Mouse (Mus musculus) liver, embryonic 12.5 days (tissue): ENCODE results near the gene Ankrd13c. TPM values are rescaled to one million over a fixed set of nuclear protein-coding genes. Genes with fewer than 3 reads are reported as not detected.
A peak's percentile ranks its signal among the peaks of the same experiment; 100 is the strongest.

ENCODE experiments used
- ATAC-seq: fragments of 200-750 bp; cut with Nextera tagmentation; 2 replicates; pipeline ENCODE4 v1.8.0; 2017; ENCODE audit warnings: moderate number of reproducible peaks, mild to moderate bottlenecking, moderate library complexity
- H3K27ac ChIP-seq: fragments of 300-500 bp; sonication (generic); 2 replicates; pipeline ENCODE4 v1.5.1; 2016; ENCODE audit warnings: mild to moderate bottlenecking
- H3K27me3 ChIP-seq: fragments of 300-500 bp; sonication (generic); replicated peaks from 2 replicates; pipeline ENCODE4 v1.6.1; 2016; ENCODE audit warnings: mild to moderate bottlenecking, moderate library complexity
- H3K36me3 ChIP-seq: fragments of 300-500 bp; sonication (generic); 2 replicates; pipeline ENCODE4 v1.6.1; 2016; ENCODE audit warnings: mild to moderate bottlenecking, moderate library complexity
- H3K4me1 ChIP-seq: fragments of 300-500 bp; sonication (generic); 2 replicates; pipeline ENCODE4 v1.6.1; 2016
- H3K4me2 ChIP-seq: fragments of 300-500 bp; sonication (generic); 2 replicates; pipeline ENCODE4 v1.6.1; 2016; ENCODE audit warnings: mild to moderate bottlenecking, moderate library complexity
- H3K4me3 ChIP-seq: fragments of 300-500 bp; sonication (generic); 2 replicates; pipeline ENCODE4 v1.5.1; 2016; ENCODE audit warnings: mild to moderate bottlenecking, moderate library complexity
- H3K9ac ChIP-seq: fragments of 300-500 bp; sonication (generic); 2 replicates; pipeline ENCODE4 v1.6.1; 2016; ENCODE audit warnings: mild to moderate bottlenecking, moderate library complexity
- H3K9me3 ChIP-seq: fragments of 300-500 bp; sonication (generic); replicated peaks from 2 replicates; pipeline ENCODE4 v1.6.1; 2016; ENCODE audit warnings: mild to moderate bottlenecking, moderate library complexity
- WGBS: fragments of 180-500 bp; shearing (Covaris S2); methylation state at CpG from one replicate; pipeline ENCODE4 v1.1.7; 2016; ENCODE audit not compliant: insufficient replicate concordance; 5-methylcytosine and 5-hydroxymethylcytosine counted together
- polyA plus RNA-seq: library from polyadenylated mRNA; unstranded; fragments of >200 nt; fragmentation: Nextera tagmentation; extraction: Ambion mirVana; gene quantifications from 2 replicates; pipeline ENCODE4 v1.2.1, GENCODE M21; 2016

The Ankrd13c gene
- polyA plus RNA-seq = 24.1 and 25.4 TPM in 2 replicates

- ATAC-seq = peak; percentile 95
- WGBS = 1% methylated on average over 45 of the region's 45 CpGs
- H3K27me3 ChIP-seq = 0 out of 2 replicates have a peak, but pooled peaks cover 6% of the 10 kb centered on the region
Observed at GRCm38 (mm10) chr3:157946843-157947358, at the start of gene Ankrd13c. Gene Ankrd13c, plus strand, starts transcription at chr3:157947239.

GRCm38 (mm10) chr3:157897645-157898044, 49.4 kb upstream of the Ankrd13c start:
- no peaks in the 10 kb centered on the region for H3K27me3 ChIP-seq
- H3K4me3 ChIP-seq = no peak overlapping the region
- H3K36me3 ChIP-seq = 0 out of 2 replicates have a peak, but pooled peaks cover 3% of the 10 kb centered on the region
- no peak for ATAC-seq
- H3K9me3 ChIP-seq = no peaks in the 10 kb centered on the region
- H3K4me1 ChIP-seq = no peaks in the 10 kb centered on the region
- H3K9ac ChIP-seq = no peak overlapping the region
- 70% methylated on average over 3 of the region's 3 CpGs for WGBS
- H3K4me2 ChIP-seq = no peak overlapping the region
- H3K27ac ChIP-seq = no peak overlapping the region

More at GRCm38 (mm10) chr3:157946843-157947358, at the start of gene Ankrd13c:
- H3K4me1 ChIP-seq = peaks cover 36% of the 10 kb centered on the region
- peak within 1 kb of the TSS; percentile 98 for H3K27ac ChIP-seq
- peak within 1 kb of the TSS; percentile 86 for H3K4me2 ChIP-seq
- peak within 1 kb of the TSS; percentile 98 for H3K9ac ChIP-seq
- peaks cover 15% of the 10 kb centered on the region for H3K36me3 ChIP-seq
- no peaks in the 10 kb centered on the region for H3K9me3 ChIP-seq
- peak within 1 kb of the TSS; percentile 97 for H3K4me3 ChIP-seq

GRCm38 (mm10) chr3:157899986-157900385, 47.1 kb upstream of the Ankrd13c start:
- no peaks in the 10 kb centered on the region for H3K9me3 ChIP-seq
- no peak overlapping the region for H3K4me3 ChIP-seq
- no peaks in the 10 kb centered on the region for H3K4me1 ChIP-seq
- 0 out of 2 replicates have a peak, but pooled peaks cover 7% of the 10 kb centered on the region for H3K36me3 ChIP-seq
- H3K4me2 ChIP-seq = no peak overlapping the region
- ATAC-seq = no peak
- WGBS = 69% methylated on average over 1 of the region's 1 CpGs
- no peaks in the 10 kb centered on the region for H3K27me3 ChIP-seq
- no peak overlapping the region for H3K27ac ChIP-seq
- no peak overlapping the region for H3K9ac ChIP-seq

GRCm38 (mm10) chr3:157901721-157902120, 45.3 kb upstream of the Ankrd13c start:
- WGBS = 70% methylated on average over 5 of the region's 5 CpGs
- Histone ChIP-seq H3K27ac (no peak overlapping the region), H3K36me3 (peaks cover 8% of the 10 kb centered on the region; the same call in 1 of the 2 replicates), H3K4me2 (no peak overlapping the region), H3K4me3 (no peak overlapping the region), H3K4me1 (no peaks in the 10 kb centered on the region), H3K9ac (no peak overlapping the region), H3K27me3 (no peaks in the 10 kb centered on the region), H3K9me3 (no peaks in the 10 kb centered on the region)
- ATAC-seq = no peak; the same call in 1 of the 2 replicates

- 59% methylated on average over 3 of the region's 3 CpGs for WGBS
- H3K4me3 ChIP-seq = no peak overlapping the region
- no peak overlapping the region for H3K27ac ChIP-seq
- no peak overlapping the region for H3K9ac ChIP-seq
- H3K4me2 ChIP-seq = no peak overlapping the region
- H3K36me3 ChIP-seq = peaks cover 20% of the 10 kb centered on the region; the same call in 1 of the 2 replicates
- ATAC-seq = no peak
- H3K4me1 ChIP-seq = no peaks in the 10 kb centered on the region
- no peaks in the 10 kb centered on the region for H3K9me3 ChIP-seq
- no peaks in the 10 kb centered on the region for H3K27me3 ChIP-seq
Observed at GRCm38 (mm10) chr3:157908166-157908565, 38.9 kb upstream of the Ankrd13c start.

- H3K4me1 ChIP-seq = no peaks in the 10 kb centered on the region
- H3K27me3 ChIP-seq = no peaks in the 10 kb centered on the region
- no peak overlapping the region for H3K4me2 ChIP-seq
- peaks cover 16% of the 10 kb centered on the region for H3K36me3 ChIP-seq
- no peak for ATAC-seq
- no peak overlapping the region for H3K4me3 ChIP-seq
- WGBS = 55% methylated on average over 3 of the region's 3 CpGs
- no peaks in the 10 kb centered on the region for H3K9me3 ChIP-seq
- no peak overlapping the region for H3K9ac ChIP-seq
- H3K27ac ChIP-seq = no peak overlapping the region
Observed at GRCm38 (mm10) chr3:157910262-157910661, 36.8 kb upstream of the Ankrd13c start.

- Histone ChIP-seq H3K27me3 (no peaks in the 10 kb centered on the region), H3K9ac (no peak overlapping the region), H3K4me2 (no peak overlapping the region), H3K4me1 (no peaks in the 10 kb centered on the region), H3K4me3 (no peak overlapping the region), H3K27ac (no peak overlapping the region), H3K9me3 (no peaks in the 10 kb centered on the region), H3K36me3 (peaks cover 12% of the 10 kb centered on the region)
- no peak for ATAC-seq
- 76% methylated on average over 2 of the region's 2 CpGs for WGBS
Observed at GRCm38 (mm10) chr3:157912155-157912554, 34.9 kb upstream of the Ankrd13c start.

GRCm38 (mm10) chr3:157916336-157916735, 30.7 kb upstream of the Ankrd13c start:
- Histone ChIP-seq H3K27me3 (0 out of 2 replicates have a peak, but pooled peaks cover 5% of the 10 kb centered on the region), H3K36me3 (peaks cover 10% of the 10 kb centered on the region), H3K27ac (no peak overlapping the region), H3K4me2 (no peak overlapping the region), H3K9ac (no peak overlapping the region), H3K4me1 (no peaks in the 10 kb centered on the region), H3K4me3 (no peak overlapping the region), H3K9me3 (no peaks in the 10 kb centered on the region)
- 77% methylated on average over 4 of the region's 4 CpGs for WGBS
- no peak for ATAC-seq

- peaks cover 12% of the 10 kb centered on the region for H3K4me1 ChIP-seq
- 59% methylated on average over 2 of the region's 2 CpGs for WGBS
- H3K27me3 ChIP-seq = peaks cover 12% of the 10 kb centered on the region
- no peak overlapping the region for H3K4me2 ChIP-seq
- no peaks in the 10 kb centered on the region for H3K9me3 ChIP-seq
- 0 out of 2 replicates have a peak, but pooled peaks cover 3% of the 10 kb centered on the region for H3K36me3 ChIP-seq
- H3K27ac ChIP-seq = no peak overlapping the region
- ATAC-seq = no peak
- no peak overlapping the region for H3K9ac ChIP-seq
- H3K4me3 ChIP-seq = no peak overlapping the region
Observed at GRCm38 (mm10) chr3:157921376-157921775, 25.7 kb upstream of the Ankrd13c start.

- H3K4me3 ChIP-seq = no peak overlapping the region
- 78% methylated on average over 3 of the region's 3 CpGs for WGBS
Observed at GRCm38 (mm10) chr3:157923268-157923835, 23.7 kb upstream of the Ankrd13c start.

GRCm38 (mm10) chr3:157924692-157925328, 22.2 kb upstream of the Ankrd13c start, which contains the start of gene Cth:
Gene Cth, minus strand, starts transcription at chr3:157925077.
- WGBS = 2% methylated on average over 30 of the region's 30 CpGs
- Histone ChIP-seq H3K9me3 (no peaks in the 10 kb centered on the region), H3K27ac (peak within 1 kb of the TSS; percentile 61), H3K4me3 (peak within 1 kb of the TSS; percentile 59), H3K36me3 (no peaks in the 10 kb centered on the region), H3K4me2 (peak within 1 kb of the TSS; percentile 89), H3K4me1 (peaks cover 12% of the 10 kb centered on the region), H3K9ac (peak within 1 kb of the TSS; percentile 63), H3K27me3 (peaks cover 17% of the 10 kb centered on the region)
- peak; percentile 99 for ATAC-seq

More at GRCm38 (mm10) chr3:157923268-157923835, 23.7 kb upstream of the Ankrd13c start:
- Histone ChIP-seq H3K27ac (no peak overlapping the region), H3K9ac (no peak overlapping the region), H3K4me1 (peaks cover 12% of the 10 kb centered on the region), H3K9me3 (no peaks in the 10 kb centered on the region), H3K27me3 (peaks cover 17% of the 10 kb centered on the region), H3K36me3 (no peaks in the 10 kb centered on the region), H3K4me2 (peak overlapping the region; percentile 89)
- ATAC-seq = no peak
